Comparison of ENCODE assay signal across 9 mouse cellular contexts in the genomic region with DNA sequence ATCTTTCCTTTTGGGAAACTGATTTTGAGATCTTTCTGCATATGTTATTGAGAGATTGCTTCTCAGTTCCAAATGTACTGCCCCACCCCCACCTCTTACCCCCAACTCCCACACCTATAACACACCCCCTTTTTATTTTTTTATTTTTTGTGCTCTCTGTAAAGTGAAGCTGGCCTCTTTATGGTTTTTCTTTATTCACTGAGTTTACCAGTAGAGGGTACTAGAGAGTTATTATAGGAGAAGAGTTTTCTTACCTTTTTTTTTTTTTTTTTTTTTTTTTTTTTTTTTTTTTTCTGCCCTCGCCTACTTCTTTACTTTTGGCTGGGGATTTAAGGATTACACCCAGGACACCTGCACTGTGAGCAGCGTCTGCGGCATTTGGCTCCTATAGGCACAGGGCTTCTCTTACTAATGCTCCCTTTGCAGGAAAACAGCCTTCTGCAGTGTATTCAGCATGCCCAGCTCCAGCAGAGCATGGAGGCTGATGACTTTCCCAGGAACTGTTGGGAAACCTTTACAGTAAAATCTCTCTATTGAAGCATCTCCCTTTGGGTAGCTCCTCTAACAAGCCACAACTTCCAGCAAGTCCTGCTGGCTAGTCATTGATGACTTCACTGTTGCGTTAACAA.
A peak's percentile ranks its signal among the peaks of the same experiment; 100 is the strongest.
DNase-seq lines count a peak whose midpoint lies in the region; ATAC-seq lines count a peak whose summit lies in the region.
"Had no signal": no experiment of that assay in that cellular context is flagged by ENCODE, and none has a peak within 500 bp of the region (broad histone marks: within the 10 kb centered on the region; RNA-seq: fewer than 3 reads in every experiment).

No protein-coding gene starts in this region.

- DNase-seq in embryo, embryonic 10.5 days (ENCODE audit: low spot score), result peak; percentile 42
- DNase-seq in embryo, embryonic 10 days (ENCODE audit: low spot score), result no peak
- peak; percentile 7 to 16 for DNase-seq in kidney, postnatal 4 days
- DNase-seq in kidney, postnatal 25 days, result no peak
- DNase-seq in 416B (ENCODE audit: low read depth), result peak; percentile 42
- peak; percentile 19 for DNase-seq in fat pad, adult 2 months (ENCODE audit: extremely low read depth, low read depth, low spot score)
- DNase-seq in lung, adult 18-20 months, result no peak

- ATAC-seq in megakaryocyte, adult 5-6 weeks (ENCODE audit: poor library complexity, severe bottlenecking), result no peak
- ATAC-seq: inflammation-experienced regulatory T-cells, adult 6 months had no signal

Comparison
In these comparisons a context has a peak if more than half of its experiments do, and no peak if none do; other contexts are left out.
1. DNase-seq: peak in embryo, embryonic 10.5 days (single experiment), kidney, postnatal 4 days (2 of 2), 416B (single experiment) and fat pad, adult 2 months (single experiment); none in embryo, embryonic 10 days (single experiment), kidney, postnatal 25 days (0 of 2) and lung, adult 18-20 months (0 of 2).